Mouse (Mus musculus): Measurements from ENCODE around the gene Mtx2. TPM values are rescaled to one million over a fixed set of nuclear protein-coding genes. Genes with fewer than 3 reads are reported as not detected.

Gene Mtx2
- 10 to 100 TPM; 55.4 to 98.2 (median 75.5) TPM for total RNA-seq (2022)

DNA sequence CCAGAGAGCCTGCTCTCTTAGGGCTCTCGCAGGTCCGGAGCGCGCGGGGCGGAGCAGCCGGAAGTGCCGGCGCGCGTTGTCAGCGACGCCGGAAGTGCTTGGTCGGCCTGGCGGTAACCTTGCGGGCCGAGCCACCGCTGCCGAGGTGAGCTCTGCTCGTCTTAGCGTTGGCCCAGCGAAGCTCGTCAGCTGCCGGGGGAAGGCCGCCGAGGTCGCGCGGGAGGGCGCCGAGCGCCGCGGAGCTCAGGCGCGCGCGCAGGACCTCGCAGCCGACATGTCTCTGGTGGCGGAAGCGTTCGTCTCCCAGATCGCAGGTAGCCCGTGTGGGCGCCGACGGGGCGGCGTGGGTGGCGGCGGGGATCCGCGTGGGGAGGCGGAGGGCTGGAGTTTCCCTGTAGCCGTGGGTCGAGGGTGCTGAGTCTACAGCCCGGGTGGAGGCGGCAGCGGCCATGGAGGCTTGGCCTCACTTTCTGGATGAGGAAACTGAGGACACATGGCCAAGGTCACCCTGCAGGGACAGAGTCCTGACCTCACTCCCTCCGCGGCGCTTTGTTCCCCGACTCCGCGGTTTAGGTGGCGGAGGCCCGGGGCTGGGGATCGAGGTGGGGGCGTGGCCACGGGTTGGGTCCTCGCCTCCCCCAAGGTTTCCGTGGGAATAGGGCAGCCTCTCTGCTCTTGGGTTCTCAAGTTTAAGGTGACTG is at the start of gene Mtx2:
Mtx2 (plus strand) TSS at position 74 of the 701 bp plus-strand sequence.
- peak; percentile 72 for DNase-seq

DNA sequence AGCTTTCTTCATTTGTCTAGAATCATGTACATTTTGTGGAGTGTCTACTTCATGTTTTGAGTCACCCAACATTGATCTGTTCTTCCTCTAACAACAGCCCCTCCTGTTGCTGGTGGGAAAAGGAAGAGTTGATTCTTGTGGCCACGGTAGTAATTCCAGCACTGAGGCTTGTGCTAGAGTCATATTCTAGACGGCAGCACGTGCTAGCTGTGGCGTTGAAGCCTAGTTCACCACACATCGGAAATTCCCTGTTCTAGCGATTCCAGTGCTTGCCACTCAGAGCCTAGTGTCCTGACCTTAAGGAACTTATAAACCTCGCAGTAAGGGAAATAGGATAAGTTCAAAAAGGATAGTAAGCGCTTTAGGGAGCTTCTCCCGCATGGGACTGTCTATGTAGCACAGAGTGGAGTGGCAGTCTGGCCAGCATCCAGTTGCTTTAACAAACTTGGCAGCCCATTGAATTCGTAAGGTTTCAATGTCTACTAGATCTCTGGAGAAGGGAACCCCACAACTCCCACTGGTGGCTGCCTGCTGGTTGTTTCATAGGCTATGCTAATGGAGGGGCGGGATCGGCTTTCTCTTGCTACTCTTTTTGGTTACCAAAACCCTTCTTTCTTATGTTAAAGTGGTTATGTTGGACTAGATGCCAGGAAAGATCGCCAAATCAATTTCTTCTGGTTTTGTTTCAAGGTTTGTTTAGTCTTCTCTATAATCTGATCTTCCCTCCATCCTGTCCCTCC is 47.9 kb upstream of the Mtx2 start:
- no peak for DNase-seq

DNA sequence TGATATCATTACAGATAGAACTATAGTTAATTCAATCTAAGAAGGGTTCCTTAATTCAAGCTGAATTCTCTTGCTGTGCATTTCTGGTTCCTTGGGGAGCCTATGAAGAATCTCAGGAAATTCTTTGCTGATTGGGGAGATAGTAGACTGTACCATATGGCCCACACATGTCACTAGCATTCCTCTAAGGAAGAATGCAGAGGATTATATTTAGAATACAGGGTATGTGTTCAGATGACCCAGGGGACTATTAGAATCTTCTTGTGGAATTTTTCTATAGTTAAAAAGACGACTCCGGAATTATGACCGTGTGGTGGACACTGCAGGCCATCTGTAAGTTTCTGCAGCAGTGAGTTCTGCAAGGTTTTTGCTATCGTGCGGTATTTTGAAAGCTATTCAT is 44.2 kb upstream of the Mtx2 start:
- no peak for DNase-seq

DNA sequence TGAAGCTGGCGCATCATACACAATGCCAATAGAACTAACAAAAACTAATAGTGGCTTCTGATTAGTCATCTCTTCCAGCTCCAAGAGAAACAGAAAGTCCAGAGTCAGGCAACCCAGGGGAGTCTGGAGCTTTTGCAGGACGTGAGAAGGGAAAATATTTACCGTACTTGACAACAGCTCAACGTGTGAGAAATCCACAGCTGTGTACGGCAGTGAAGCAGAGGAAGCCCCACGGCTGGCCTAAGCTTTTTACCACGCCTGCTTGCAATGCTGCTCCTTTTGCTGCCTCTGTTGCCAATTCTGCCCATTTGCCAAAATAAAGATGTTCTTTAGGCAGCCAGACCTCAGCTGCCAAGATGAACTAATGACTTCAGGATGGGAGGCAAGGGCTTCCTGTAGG is 30.1 kb upstream of the Mtx2 start:
- no peak for DNase-seq

DNA sequence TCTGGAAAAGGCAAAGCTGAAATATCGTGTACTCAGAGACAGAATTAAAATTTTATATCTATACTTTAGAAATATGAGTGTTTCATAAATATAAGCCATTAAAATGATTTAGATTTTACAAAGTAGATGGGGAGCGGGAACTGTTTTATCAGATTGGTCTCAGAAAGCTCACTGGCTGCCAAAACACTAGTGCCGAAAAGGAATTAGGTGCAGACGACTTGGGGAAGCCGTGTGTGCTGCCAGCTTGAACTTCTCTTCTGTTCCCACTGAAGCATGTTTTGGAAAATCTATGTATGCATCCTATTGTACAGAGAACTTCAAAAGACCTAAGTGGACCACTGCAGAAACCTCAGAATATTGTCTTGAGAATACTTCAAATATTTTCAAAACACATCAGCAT is 17.2 kb upstream of the Mtx2 start:
- no peak for DNase-seq

DNA sequence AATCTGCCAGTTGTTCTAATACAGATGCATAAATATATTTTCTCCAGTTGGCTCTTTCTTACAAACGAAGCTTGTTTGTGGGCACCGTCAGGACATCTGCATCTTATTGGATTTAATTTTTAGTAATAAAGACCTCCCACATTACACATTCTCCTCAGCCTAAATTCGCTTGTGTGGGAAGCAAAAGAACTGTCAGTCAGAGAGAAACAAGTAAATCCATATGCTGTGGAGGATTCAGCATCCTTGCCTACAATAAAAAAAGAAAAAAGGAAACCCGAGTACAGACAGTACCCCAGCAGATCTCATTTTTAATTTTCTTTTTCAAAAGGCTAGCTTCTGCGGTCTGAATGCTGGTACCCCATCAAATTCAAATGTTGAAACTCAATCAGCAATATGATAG is 2.9 kb upstream of the Mtx2 start:
- no peak for DNase-seq

DNA sequence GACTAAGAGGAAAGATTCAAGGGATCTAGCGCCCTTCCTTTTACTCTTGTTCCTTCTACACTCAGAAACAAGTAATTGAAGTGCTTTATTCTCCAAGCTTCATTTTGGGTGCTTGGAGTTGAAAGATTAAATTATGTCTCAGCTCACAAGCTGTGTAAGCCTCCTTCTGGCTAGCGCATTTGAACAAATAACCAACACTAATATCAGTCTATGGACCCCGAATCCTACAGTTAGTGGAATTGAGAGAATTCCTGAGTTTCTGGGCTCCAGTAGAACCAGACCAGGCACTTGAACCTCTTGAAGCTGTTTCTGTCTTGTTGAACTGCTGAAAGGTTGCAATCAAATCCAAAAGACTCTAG is 253 bp upstream of the Mtx2 start:
- no peak for DNase-seq

DNA sequence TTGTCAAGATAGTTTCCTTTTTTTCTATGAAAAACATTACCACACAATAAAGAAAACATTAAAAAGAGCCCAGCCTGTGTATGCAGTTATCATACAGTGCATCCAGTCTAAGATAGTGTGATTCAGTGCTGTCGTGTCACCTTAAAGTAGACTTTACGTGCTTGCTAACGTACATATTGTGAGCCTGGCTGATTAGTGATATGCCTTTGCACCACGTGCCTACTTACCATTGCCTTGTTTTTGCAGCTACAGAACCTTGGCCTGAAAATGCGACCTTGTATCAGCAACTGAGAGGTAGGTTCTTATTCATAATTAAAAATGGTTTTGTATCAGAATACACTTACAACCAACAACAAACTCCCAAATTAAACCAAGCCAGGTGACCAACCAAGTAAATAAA is 21.4 kb downstream of the Mtx2 start:
- peak; percentile 21 for DNase-seq

DNA sequence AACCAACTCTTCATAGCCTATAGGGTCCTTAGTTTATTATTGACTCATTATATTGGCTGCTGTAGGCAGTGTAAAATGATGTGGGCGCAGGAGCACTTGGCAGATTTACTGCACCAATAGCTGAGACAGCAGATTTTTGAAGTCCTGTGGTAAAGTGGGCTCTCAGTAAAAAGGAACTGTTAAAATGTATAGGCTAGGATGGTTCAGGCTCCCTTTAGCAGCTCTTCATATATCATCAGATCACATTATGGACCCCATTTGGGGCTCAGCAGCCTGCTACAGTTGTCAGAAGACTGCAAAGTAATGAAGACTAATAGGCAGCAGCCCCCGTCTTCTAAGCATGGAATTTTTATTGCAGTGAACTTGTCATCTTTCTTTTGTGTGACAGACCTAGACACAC is 21.9 kb downstream of the Mtx2 start:
- DNase-seq, result no peak

DNA sequence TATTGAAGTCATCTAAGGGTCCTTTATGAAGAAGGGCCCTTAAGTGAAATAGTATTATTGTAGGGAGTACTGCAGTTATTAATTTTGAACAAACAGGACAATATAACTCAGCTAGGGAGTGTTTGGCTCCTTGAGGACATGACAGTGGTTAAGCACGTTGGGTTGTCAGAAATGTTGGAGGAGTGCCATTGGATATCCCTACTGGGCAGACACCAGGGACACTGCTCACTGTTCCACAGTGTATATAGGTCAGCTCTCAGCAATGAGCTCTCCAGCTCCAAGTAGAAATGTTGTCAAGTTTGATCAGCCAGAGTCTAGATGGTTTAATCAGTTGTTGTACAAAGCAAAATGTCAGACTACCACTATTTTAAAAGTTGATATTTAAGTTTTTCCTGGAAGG is 24.4 kb downstream of the Mtx2 start:
- peak; percentile 32 for DNase-seq

DNA sequence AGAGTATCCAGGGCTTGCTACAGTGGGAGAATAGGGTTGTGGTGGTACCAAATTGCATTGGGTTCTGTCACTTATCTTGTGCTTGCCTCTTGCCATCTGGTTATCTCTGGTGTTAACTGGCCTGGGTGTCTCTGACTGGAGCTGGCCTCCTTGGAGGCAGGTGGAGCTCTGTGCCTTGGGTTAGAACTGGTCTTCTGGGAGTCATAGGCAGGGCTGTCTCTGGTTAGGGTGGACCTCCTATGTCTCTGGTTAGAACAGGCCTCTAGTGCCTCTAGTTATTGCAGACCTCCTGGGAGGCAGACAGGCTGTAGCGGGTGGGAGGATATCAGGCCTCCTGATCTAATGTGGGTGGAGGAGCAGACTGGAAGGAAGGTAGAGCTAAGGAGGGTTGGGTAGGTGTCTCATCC is 36.5 kb downstream of the Mtx2 start:
- no peak for DNase-seq

DNA sequence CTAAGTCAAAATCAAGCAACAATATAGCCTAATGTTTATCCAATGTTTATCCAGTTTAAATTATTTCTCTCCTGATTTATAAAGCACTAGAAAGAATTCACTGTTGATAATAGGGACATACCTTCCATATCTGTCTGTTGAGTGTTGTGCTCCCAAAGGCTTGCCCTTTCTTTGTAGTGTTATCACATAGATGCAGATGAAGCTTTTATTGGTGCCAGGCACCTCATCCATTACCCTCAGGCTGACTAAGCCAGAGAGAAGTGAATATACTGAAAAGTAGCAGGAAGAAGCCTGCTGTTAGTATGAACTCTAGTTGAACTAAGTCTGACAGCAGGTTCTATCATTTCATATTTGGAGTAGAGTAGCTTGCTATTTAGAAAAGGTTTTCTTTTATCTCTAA is 39.8 kb downstream of the Mtx2 start:
- no peak for DNase-seq

DNA sequence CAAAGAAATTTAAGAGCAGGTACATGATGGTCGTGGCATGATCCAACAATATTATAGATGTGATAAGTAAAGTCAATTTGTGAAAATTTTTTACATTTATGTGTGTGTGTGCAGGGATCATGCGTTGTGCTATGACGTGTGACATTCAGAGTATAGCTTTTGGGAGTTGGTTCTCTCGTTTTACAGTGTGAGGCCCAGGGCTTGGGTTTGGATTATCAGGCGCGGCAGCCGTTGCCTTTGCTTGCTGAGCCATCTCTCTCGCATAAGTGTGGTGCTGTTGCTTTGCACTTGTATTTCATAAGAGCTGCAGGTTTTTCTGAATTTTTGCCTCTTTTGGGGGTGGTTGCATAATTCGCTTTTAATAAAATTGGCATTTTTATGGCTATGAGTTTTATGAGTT is 48.4 kb downstream of the Mtx2 start:
- DNase-seq, result no peak

DNA sequence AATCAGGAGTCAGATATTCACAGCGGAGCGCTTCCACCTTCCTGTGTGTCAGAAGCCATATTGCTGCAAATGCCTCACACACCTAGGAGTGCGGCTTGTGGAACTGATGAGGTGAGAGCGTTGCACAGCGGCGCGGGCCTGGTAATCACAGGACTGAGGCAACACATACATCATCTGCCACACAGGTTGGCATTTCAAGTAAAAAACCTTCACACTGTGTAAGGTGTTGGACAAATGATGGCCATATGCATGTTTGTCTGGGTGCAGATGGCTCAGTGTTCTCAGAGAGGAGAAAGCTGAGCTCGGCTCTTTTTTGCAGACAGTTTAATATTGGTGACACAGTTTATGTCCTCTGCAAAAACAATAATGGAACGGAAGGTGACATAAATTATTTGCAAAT is 58.8 kb downstream of the Mtx2 start:
- no peak for DNase-seq

DNA sequence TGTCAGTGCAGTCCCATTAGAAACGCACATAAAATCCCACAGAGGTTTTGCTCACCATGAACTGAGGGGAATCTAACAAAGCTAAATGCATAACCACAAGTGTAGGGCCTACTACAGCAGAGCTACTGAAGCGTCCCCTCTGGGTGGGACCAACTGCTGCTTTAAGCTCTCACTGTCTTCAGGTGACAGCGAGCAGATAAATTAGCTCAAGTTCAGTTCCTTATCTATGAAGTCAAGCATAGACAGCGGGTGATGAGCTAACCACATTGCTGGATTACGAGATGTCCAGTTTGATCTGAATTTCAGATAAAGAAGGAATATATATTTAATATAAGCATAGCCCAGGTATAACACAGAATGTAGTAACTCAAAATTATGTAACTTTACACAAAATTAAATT is 66.3 kb downstream of the Mtx2 start:
- DNase-seq, result no peak

DNA sequence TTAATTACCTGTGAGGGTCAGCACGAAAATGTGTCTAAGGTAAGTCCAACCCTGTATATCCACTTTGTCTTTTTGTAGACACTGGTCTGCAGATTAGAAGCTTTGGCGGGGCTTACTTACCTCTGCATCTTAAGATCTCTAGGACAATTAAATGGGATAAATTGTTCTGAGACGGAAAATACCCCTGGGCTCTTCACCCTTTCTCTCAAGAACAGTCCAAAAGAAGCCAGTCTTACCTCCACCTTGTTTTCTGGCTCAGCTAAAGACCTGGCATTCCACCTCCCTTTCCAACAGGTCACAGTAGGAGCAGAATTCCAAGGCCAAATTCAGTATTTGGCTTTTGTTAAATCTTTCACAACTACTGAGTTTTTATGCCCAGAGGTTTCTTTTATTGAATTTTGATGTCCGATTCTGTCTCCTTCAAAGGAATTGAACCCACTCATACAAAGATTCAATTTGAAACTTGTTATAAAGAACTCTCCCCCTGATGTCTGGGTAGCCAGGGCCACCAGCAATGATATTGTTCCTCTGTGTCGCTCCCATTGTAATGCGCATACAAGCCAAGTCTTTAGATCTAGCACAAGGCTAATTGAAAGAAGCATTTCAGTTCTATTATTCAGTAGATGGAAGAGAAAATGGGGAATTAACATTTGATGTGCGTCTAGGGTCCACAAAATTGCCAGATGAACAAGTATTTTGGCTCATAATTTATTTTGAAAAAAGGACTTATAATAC is 67.4 kb downstream of the Mtx2 start:
- no peak for DNase-seq

DNA sequence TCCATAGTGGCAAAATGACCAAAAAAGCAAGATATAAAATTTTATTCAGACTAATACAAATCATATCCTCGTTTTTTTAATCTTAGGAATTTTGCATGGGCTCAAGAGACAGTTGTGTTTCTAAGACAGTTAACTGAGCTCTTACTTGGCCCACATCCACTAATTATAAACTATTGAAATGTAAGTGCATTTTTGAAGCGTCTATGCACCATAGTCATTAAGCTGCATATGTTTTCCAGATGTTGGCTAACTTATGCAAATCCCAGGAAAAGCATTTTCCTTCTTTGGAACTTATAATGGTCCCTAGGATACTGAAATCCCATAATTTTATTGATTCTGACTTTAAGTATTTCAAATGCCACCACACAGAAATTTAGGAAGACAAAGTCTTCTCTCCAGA is 68.5 kb downstream of the Mtx2 start:
- no peak for DNase-seq

DNA sequence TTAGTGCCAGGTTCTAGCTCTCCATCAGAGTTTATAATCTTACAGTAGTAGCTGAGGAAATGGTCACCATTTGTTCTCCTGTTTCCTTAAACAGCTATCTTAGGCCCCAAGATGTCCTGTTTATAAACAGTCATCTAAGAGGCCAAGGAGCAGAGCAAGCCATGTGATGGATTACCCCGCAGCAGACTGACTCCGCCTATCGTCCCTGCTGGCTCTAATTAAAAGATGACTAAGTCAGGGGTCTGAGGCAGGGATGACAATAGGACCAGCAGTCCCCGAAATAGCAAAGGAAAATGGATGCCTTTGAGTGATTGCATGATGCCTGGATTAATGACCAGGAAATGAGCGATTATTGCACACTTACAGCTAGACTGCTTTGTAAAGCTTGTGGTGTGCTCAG is 74.4 kb downstream of the Mtx2 start:
- DNase-seq, result no peak

DNA sequence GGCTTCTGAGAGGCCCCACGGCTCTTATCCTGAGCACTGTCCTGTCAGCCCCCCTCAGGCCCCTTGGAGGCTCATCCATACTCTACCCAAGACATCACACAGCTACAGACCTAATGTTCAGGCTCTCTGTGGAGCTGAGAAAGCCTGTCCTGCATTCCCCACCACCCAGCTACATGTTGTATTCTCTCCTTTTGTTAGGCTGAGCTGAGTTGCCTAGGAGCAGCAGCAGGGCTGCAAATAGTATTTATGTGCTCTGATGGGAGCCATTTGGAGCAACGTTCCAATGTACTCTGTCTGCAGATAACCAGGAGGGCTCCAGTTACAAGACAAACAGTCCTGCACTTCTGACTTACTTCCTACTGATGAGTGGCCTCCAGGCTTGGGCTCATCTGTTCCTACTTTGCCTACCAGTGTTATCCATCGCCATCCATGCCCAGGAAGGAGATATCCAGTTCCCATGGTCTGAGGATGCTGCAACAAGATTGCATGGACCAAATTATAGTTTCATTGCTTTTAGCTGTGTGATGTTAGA is 76.2 kb downstream of the Mtx2 start:
- no peak for DNase-seq

DNA sequence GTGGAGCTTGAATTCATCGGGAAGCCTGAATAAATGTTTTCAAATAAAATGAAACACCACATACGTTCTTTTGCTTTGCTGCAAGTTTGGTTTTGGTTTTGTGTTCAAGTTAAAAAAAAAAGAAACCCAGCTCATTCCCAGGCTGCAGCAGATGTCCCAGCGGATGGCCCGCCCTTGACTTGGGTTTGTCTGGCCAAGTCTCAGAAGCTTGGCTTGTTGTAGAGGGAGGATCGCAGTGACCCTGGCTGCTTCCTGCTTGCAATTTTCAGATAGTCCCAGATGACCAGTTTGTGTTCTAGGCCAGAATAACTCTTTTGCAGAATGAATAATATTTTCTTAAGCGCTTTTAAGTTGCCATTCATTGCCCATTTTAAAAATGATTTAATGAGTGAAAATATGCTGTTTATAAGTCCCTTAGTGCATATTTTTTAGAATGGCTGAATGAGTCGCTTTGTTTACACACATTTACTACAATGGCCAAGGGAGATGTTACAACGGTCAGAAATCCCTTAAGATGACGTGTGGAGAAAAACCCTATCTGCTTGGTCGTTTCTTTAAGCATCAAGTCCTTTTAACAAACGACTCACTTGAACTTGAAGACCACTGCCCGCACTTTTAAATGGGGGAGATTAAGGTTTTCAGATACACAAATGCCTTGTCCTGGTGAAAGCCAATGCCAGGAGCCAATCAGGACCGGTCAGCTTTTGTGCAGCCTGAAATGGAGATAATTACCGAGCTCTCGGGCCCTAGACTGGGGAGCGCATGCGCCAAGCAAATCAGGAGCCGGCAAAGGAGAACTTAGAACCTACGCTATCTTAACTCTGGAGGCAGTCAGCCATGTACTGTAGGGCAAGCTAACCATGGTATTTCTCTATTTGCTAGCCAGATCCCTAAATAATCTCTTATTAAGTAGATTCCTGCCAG is 82.0 kb downstream of the Mtx2 start:
- DNase-seq, result peak; percentile 48

DNA sequence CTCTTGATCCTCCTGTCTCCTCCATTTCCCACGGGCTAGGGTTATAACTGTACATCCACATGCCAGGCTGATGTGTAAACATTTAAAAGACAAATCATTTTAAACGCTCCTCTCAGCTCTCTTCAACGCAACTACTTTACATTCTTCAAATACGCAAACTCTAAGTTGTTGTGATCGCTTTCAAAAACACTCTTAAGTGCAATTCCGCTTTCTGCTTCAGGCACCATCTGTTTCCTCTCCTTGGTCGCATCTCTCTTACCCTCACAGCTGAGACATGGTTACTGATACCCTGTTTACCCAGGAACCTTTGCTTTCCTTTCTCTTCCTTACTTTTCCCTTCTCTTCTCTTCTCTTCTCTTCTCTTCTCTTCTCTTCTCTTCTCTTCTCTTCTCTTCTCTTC is 86.4 kb downstream of the Mtx2 start:
- DNase-seq, result no peak

DNA sequence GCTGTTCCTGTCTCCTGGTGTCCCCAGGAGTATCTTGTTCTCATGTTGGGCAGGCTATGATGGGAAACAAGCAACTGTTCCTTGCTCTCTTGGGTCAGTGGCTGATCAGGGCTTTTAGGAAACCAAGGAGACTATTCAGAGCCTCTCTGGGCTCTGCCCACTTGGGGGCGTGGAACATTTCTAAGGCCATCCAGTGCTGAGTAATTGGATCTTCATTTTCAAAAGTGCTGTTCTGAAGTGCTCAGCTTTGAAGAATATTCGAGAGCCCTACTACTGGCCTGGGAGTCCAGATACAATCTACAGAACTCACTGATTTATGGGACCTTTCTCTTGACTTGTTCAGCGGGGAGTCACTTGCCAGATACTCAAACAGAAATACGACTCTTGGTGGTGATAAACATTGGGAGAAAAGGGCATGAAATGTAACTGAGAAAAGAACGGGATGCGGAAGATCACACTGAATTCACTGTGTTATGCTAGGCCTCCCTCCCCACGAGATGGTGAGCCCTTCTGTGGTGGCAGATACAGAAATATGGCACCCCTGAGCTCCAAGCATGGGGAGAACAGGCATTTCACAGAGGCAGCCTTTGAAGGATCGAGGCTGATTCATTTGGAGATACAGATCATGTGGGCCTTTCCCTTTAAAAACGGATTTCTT is 92.4 kb downstream of the Mtx2 start:
- DNase-seq, result no peak

Measured in adrenal gland, adult 8-10 months (tissue).